Mouse (Mus musculus): ENCODE measurements around the gene Atxn7l1.

The Atxn7l1 gene

GRCm38 (mm10) chr12:33183138-33183627 lies 35.7 kb downstream of the Atxn7l1 start:
- no peak for DNase-seq

- no peak for DNase-seq
Observed at GRCm38 (mm10) chr12:33184137-33184536, 36.6 kb downstream of the Atxn7l1 start.

GRCm38 (mm10) chr12:33185046-33185445 lies 37.6 kb downstream of the Atxn7l1 start:
- DNase-seq: no peak

GRCm38 (mm10) chr12:33186331-33186730 lies 38.8 kb downstream of the Atxn7l1 start:
- no peak for DNase-seq

GRCm38 (mm10) chr12:33190133-33190532 lies 42.6 kb downstream of the Atxn7l1 start:
- DNase-seq: no peak

GRCm38 (mm10) chr12:33190633-33191032 lies 43.1 kb downstream of the Atxn7l1 start:
- DNase-seq: no peak

GRCm38 (mm10) chr12:33193408-33193901 lies 46.0 kb downstream of the Atxn7l1 start:
- no peak for DNase-seq

GRCm38 (mm10) chr12:33195175-33195574 lies 47.7 kb downstream of the Atxn7l1 start:
- DNase-seq: no peak

- no peak for DNase-seq
Observed at GRCm38 (mm10) chr12:33197287-33197686, 49.8 kb downstream of the Atxn7l1 start.

- DNase-seq: no peak
Observed at GRCm38 (mm10) chr12:33197746-33198145, 50.3 kb downstream of the Atxn7l1 start.

GRCm38 (mm10) chr12:33201068-33201467 lies 53.6 kb downstream of the Atxn7l1 start:
- DNase-seq: no peak

- no peak for DNase-seq
Observed at GRCm38 (mm10) chr12:33201491-33202210, 54.2 kb downstream of the Atxn7l1 start.

- DNase-seq: no peak
Observed at GRCm38 (mm10) chr12:33205255-33205654, 57.8 kb downstream of the Atxn7l1 start.

- DNase-seq: no peak
Observed at GRCm38 (mm10) chr12:33206300-33206699, 58.8 kb downstream of the Atxn7l1 start.

- no peak for DNase-seq
Observed at GRCm38 (mm10) chr12:33210856-33211255, 63.4 kb downstream of the Atxn7l1 start.

- DNase-seq: no peak
Observed at GRCm38 (mm10) chr12:33218215-33218859, 70.8 kb downstream of the Atxn7l1 start.

- no peak for DNase-seq
Observed at GRCm38 (mm10) chr12:33219436-33219835, 71.9 kb downstream of the Atxn7l1 start.

- no peak for DNase-seq
Observed at GRCm38 (mm10) chr12:33220081-33220480, 72.6 kb downstream of the Atxn7l1 start.

- DNase-seq: peak; percentile 60
Observed at GRCm38 (mm10) chr12:33220509-33221051, 73.1 kb downstream of the Atxn7l1 start.

- DNase-seq: no peak
Observed at GRCm38 (mm10) chr12:33222187-33222586, 74.7 kb downstream of the Atxn7l1 start.

GRCm38 (mm10) chr12:33225117-33225541 lies 77.6 kb downstream of the Atxn7l1 start:
- no peak for DNase-seq

- no peak for DNase-seq
Observed at GRCm38 (mm10) chr12:33225978-33226377, 78.5 kb downstream of the Atxn7l1 start.

- no peak for DNase-seq
Observed at GRCm38 (mm10) chr12:33226596-33226995, 79.1 kb downstream of the Atxn7l1 start.

- no peak for DNase-seq
Observed at GRCm38 (mm10) chr12:33235314-33235713, 87.8 kb downstream of the Atxn7l1 start.
